Mouse (Mus musculus) kidney, postnatal 10 days (tissue): ENCODE results near the gene Ube2z.

Source experiments
- DNase-seq: peaks from one replicate; pipeline ENCODE4 v3.0.0; 2021; ENCODE audit warnings: mixed read lengths

The Ube2z gene

DNA sequence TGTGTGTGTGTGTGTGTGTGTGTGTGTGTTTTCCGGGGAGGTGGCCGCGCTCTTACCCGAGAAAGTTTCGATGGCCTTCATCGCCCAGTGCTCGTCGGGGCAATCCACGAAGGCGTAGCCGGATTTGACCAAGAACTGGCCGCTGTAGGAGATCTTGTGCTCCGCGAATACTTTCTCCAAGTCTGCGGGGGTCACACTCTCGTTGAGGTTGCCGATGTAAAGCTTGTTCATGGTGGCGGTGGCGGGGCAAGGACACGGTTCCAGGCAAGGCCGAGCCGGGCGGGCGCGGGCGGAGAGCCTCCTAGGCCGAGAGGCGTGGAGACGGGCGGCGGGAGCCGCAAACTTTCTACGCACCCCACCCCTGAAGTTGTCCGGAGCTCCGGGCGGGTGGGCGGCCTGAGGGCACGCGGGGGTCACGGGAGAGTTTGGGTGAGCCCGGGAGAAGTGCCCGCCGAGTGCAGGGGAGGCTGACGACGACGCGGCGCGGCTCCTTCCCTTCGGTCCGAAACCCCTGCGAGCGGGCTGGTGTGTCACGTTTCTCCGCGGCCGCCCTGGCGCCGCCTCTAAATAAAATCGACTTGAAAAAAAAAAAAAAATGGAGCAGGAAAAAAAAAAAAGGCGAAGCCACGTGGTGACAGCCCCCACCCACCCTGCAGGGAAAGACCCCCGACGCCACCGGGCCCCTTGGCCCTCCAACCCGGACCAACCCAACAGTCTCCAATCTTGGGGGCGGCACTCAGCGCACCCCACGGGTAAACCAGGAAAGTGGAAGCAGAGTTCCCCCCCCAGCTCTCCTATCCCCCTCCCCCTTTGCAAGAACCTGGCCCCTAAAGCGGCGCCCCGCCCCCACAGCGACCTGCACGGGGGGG lies 59.6 kb downstream of the Ube2z start, which contains the start of gene Igf2bp1:
TSS of gene Igf2bp1 (minus strand) at position 538 of the 869 bp plus-strand sequence.
- peak; percentile 66 for DNase-seq

DNA sequence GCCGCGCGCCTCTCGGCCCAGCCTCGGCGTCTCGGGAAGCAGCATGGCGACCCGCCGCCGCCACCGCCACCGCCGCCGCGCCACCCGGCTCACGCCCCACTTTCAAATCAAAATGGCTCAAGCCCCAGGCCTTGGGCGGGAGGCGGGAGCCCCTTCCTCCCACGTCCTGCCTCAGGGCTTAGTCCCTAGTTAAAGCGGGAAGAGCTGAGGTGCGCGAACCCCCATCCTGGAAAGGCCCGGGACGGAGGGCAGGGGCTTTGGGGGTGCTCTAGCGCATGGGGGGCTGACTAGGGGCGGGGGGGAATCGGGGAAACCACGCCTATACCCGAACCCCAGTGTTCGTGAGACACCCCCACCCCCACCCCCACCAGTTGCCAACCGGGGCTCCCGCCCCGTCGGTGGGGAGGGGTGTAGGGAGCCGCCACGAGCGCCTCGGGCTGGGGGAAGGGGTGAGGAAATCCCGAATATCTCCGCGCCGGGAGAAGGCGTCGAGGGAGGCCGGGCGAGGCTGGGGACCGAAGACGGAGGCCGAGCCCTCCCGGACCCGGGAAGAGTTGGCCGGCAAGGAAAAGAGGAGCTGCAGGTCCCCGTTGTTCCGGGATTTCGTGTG lies 60.3 kb downstream of the Ube2z start:
- DNase-seq, result peak; percentile 43

DNA sequence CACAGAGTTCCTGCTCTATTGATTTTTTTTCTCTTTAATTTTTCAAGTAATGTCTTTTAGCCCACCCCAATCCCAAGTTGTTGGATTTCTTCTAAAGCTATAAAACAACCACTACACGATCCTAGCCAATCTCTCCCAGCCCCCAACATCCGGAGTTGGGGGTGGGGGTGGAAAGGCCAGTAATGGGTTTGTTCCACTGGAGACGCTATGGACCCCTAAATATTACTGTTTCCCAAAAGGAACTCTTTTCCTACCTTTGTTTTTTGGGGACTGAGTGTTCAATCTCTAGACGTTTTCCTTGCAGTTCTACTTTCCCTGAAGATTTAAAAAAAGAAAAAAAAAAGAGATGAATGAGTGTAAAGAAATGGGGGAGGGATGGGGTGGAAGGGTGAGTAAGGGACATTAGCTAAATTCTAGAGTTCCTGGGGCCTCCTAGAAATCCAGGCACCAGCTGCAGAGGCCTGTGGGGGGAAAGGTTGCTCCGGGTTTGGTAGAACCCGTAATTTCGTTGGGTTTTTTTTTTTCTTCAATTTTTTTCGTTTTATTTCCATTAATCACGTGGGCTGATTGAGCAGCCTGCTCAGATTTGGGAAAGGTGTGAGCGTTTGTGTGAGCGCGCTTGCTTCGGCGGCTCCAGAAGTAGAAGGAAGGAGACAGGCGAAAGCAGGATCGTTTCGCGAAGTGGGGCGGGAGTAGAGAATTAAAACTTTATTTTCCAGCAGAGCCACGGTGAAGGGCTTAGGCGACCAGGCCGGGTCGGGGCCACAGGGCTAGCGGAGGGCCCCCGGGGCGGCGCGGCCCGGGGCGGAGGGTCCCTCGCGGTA lies 61.0 kb downstream of the Ube2z start:
- peak; percentile 53 for DNase-seq

DNA sequence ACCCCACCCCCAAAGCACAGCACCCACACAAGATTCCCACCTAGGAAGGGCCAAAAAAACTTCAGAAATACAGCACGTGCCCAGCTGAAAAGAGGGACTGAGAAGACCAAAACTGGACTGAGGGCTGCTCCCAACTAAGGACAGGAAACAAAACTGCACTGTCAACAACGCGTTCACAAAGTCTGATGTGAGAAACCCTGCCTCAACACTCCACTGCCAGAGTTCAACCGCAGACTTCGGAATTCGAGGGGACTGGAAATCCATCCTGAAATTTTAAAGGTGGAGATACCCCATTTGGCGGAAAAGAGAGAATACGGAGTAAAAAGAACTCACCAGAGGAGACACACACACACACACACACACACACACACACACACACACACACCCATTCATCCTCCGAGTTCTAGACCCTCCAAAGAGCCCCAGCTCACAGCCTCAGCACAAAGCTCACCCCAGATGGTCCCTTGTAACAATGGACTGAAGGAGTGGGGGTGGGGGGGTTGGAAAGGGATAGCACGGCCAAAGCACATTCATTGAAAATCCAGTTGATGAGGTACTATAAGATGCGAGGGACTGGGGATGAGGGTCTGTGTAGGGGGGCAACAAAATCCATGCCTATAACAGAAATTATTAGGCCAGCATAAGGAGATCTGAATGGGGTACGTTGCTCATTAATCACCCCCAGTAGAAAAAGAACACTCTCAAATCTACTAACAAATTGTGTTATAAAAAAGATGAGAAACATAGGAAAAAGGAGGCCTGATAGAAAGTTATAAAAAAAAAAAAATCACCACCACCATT lies 61.9 kb downstream of the Ube2z start:
- DNase-seq, result no peak
